Mouse (Mus musculus): Measurements from ENCODE around the gene Bace2. TPM values are rescaled to one million over a fixed set of nuclear protein-coding genes. Genes with fewer than 3 reads are reported as not detected.

Bace2 gene
- total RNA-seq (2021), result 1 to 10 TPM; 3.4 to 5.0 TPM

- peak; percentile 25 to 33 for DNase-seq
Observed at GRCm38 (mm10) chr16:97356499-97357187, at the start of gene Bace2. Bace2 (plus strand) TSS chr16:97356742.

DNA sequence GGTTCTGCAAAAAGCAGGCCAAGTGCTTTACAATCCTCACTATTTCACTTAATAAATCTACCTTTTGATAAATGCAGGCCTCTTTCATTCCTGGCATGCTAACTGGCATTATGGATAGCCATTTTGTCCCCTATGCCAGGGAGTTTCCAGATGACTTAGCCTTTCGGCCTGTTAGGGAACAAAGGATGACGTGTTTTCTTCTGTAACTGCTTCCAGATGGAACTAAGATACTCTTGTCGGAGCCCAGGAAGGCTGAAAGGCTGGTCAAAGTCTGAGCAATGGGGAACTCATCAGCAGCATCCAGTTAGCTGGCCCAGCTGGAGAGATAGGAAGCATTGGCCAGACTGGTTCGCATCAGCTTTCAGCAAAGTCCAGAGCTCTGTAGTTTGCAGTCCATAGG is 48.9 kb upstream of the Bace2 start:
- no peak for DNase-seq

DNA sequence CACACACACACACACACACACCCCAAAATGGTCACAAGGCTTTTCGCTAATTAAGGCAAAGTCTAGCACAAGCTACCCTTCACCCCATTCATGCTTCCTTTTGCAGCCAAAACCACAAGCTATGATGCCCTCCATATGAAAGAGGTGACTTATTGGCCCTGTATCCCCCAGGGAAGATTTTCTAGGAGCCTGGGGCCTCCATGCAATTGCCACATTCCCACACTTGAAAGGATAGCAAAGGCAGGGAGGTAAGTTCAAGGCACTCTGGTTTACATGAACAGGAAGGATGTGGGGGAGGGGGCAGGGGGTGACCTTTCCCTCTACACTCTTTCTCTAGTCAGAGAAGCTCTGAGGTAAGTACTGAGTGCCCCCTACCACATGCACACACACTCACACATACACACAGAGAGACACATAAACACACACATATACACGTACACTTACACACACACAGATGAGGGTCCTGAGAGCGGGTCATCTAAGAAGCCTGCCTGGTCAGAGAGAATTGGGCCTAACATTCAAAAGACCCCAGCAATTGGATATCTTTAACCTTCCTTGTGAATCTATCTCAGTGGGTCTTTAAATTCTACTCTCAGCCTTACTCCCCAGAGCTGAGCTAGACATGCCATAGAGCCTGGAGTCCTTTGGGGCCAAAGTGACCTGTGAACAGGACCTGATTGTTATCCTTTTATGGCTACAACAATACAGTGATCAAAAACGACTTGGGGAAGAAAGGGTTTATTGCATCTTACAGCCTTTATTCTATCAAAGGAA is 46.6 kb upstream of the Bace2 start:
- no peak for DNase-seq

GRCm38 (mm10) chr16:97310570-97310846 is 46.0 kb upstream of the Bace2 start:
- no peak for DNase-seq

DNA sequence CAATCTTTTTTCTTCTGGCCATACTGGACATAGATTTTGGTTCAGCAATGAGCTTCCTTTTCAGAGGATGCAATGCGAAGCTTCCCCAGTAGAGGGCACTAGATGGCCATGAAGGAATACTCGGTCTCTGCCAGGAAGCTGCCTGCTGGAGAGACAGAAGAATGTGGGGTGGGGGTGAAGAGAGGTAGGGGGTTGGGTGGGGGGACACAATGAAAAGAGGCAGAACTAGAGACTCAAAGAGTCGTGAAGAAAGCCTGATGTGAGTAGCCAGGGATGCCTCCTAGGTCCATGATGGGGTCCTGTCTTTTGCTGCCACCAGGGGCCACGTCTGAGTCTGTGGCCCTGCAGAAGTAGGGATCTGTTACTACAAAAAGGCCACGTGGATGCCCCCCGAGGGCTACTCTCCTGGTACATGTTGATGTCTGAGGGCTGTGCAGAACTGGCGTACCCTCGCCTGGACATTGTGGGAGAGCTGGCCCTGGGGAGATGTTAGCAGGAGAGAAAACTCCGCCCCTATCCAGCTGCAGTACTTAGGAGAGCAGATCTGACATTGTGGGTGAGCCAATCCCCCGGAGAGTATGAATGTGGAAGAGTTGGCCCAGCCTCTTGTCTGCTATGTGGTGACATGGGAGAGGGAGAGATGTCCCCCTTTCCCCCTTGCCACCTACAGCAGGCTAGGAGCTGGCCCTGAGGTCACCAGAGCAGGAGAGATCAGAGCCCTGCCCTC is 43.4 kb upstream of the Bace2 start:
- peak; percentile 65 to 80 for DNase-seq

GRCm38 (mm10) chr16:97321576-97321975 is 35.0 kb upstream of the Bace2 start:
- no peak for DNase-seq

- DNase-seq, result peak in 1 of 2 experiments; percentile 12
Observed at GRCm38 (mm10) chr16:97322604-97323003, 33.9 kb upstream of the Bace2 start.

DNA sequence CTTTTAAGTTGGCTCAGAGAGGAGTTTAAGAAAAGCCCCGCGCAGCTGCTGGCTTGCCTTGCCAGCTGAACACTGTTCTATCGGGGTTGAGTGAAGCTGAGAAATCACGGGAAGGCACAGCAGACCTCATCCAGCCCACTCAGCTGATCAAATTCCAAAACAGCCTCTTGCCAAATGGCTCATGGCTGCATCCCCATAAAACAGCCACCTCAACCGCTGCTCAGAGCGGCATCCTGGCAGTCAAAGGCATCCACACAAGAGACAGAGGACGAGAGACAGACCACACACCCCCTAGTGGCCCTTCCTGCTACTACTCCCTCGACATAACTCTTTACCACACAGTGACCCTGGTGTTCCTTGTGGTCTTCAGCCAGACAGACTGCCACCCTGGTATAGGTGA is 30.6 kb upstream of the Bace2 start:
- peak; percentile 50 to 55 for DNase-seq

DNA sequence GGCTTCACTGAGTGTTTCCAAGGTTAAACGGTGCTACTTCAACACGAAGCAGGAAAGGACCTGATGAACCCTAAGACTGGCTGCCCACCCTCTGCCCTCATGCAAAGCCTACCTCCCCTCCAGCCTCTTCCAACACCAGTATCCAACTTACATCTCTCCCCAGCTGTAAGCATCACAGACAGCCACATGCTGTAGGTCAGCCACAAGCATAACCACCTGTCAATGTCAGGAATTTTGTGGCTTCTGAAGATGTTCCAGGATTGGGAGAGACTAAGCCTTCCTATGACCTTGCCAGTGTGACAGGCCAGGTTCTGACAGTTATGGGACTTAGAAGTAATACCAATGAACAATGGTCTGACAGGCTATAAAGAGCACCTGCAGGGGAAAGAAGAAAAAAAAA is 27.9 kb upstream of the Bace2 start:
- DNase-seq, result no peak

DNA sequence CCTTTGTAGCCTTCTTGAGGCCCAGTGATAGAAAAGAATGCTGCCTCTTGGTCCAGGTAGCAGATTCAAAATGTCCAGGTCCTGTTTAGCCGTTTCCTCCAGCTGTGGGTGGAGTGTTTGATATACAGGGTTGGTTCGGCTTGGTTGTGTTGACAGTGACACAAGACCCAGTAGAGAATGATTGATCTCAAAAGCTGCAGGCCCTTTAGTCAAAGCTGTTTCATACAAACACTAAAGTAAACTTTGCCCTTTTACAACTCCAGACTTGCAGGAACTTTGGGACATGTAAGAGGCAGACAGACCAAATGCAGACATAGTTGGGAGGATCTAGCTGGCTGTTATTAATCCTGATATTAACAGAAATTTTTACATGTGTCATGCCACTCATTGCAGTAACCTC is 3.5 kb upstream of the Bace2 start:
- DNase-seq, result no peak

DNA sequence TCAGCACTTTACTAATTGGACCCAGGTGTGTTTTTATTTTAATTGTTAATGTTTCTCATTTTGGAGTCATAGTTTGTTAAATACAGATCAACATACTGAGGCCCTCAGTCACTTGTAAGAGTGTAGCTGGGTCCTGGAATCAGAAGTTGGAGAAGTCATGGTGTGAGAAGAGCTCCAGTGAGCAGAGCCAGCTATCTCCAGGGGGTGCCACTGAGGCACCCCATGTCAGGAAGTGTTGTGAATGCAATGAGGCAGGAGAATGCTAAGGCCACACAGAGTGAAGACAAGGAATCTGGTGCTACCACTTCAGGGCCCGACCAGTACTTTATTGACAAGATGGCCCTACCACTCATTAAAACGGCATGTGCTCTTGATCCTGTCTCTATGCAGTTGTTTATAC is 1.9 kb upstream of the Bace2 start:
- DNase-seq, result no peak

GRCm38 (mm10) chr16:97357188-97357821 is 763 bp downstream of the Bace2 start:
- DNase-seq, result peak; percentile 23 to 34

DNA sequence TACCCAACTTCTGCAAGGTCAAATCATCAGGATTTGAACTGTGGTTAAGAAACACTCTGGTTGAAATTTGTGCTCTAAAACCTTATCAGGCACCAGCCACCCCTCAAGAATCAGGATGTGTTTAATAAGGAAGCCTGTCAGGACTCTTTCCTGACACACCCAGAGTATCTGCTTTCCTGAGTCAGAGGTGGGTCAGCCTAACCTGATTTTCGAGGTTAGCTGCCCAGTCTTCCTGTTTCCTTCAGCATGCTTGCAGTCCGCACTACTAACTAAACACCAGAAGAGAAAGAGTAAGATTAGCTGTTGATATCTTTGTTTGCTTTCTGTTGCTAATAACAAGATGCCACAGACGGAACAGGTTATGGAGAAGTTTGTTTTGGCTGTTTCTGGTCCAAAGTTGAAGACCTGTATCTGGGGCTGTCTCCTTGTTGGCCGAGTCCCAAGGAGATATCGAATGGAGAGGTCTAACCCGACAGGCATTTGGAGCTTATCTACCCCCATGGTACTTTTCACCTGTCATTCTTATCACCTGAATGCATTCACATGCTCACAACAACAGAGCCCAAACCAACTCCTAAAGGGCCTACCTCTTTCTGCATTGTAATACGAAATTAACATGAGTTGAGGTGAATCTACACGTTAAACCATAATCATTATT is 5.8 kb downstream of the Bace2 start:
- DNase-seq, result no peak

DNA sequence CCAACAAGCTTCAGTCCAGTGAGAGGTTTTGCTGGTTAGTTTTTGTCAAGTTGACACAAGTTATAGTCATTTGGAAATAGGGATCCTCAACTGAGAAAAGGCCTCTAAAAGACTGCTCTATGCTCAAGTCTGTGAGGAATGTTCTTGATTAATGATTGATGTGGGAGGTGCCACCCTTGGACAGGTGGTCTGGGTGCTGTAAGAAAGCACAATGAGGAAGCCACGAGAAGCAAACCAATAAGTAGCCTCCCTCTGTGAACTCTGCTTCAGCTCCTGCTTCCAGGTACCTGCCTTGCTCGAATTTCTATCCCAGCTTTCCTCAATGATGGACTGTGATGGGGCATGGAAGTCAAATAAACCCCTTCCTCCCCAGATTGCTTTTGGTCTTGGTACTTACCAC is 9.6 kb downstream of the Bace2 start:
- no peak for DNase-seq

- DNase-seq, result no peak
Observed at GRCm38 (mm10) chr16:97370258-97370657, 13.7 kb downstream of the Bace2 start.

- no peak for DNase-seq
Observed at GRCm38 (mm10) chr16:97387955-97388354, 31.4 kb downstream of the Bace2 start.

GRCm38 (mm10) chr16:97391289-97391688 is 34.7 kb downstream of the Bace2 start:
- no peak for DNase-seq

GRCm38 (mm10) chr16:97391701-97392384 is 35.3 kb downstream of the Bace2 start:
- no peak for DNase-seq

DNA sequence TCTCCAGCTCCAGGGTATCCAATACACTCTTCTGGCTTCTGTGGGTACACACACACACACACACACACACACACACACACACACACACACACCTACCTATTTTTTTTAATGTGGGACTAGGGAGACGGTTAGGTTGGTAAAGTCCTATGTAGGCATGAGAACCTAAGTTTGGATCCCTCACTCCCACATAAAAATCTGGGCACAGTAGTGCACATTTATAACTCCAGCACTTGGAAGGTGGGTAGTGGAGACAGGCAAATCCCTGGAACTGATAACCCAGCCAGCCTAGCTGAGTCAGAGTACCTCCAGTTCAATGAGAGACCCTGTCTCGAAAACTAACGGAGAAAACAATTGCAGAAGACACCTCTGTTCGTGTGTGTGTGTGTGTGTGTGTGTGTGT is 39.9 kb downstream of the Bace2 start:
- no peak for DNase-seq

DNA sequence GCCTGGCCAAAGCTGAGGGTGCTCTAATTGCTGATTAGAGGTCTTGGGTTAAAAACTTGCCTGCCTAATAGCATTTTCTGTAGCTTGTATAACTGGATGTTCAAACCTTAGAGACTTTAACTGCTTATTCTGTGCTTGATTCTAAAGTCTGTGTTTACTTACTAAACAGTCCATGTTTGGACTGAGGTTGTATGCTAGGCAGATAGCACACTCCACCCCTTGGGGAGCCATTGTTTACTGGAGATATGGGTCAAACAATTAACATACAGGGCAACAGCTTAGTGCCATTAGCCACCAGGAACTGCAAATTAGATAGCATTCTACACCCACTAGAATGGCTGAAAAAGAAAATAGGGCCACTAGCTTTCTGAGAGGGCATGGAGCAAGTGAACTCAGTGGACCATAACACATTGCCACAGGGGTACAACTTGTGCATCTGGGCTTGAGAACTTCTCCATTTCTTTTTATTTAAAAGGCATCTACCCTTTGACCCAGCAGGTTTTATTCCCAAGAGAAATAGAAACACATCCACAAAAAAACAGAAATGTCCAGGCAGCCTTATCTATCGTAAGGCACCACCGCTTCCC is 41.5 kb downstream of the Bace2 start:
- DNase-seq, result no peak

- no peak for DNase-seq
Observed at GRCm38 (mm10) chr16:97399991-97400390, 43.4 kb downstream of the Bace2 start.

GRCm38 (mm10) chr16:97401741-97402140 is 45.2 kb downstream of the Bace2 start:
- DNase-seq, result no peak
